Mouse (Mus musculus) kidney, postnatal 0 days (tissue): ENCODE measurements at regions not wholly inside any gene's neighbourhood (a gene's known extent, or its start where the extent isn't known, plus 50 kb on each side); places are given as distances from the start of the nearest gene placed in this dataset.

ENCODE experiments used
- ATAC-seq: fragments of 200-750 bp; cut with Nextera tagmentation; replicated peaks from 2 replicates; pipeline ENCODE4 v1.8.0; 2017; ENCODE audit warnings: low read depth, moderate number of reproducible peaks, moderate TSS enrichment, moderate library complexity; ENCODE audit not compliant: low FRiP score
- DNase-seq: peaks from one replicate; pipeline ENCODE4 v3.0.0-alpha.2; 2016; ENCODE audit warnings: low spot score
- H3K27ac ChIP-seq: fragments of 300-500 bp; sonication (generic); 2 replicates; pipeline ENCODE4 v1.5.1; 2014; ENCODE audit warnings: mild to moderate bottlenecking
- H3K27me3 ChIP-seq: fragments of 300-500 bp; sonication (generic); 2 replicates; pipeline ENCODE4 v1.6.1; 2014; ENCODE audit warnings: low read length, mixed read lengths; ENCODE audit not compliant: insufficient read depth
- H3K36me3 ChIP-seq: fragments of 300-500 bp; sonication (generic); 2 replicates; pipeline ENCODE4 v1.6.1; 2014; ENCODE audit warnings: low read length, mixed read lengths; ENCODE audit not compliant: insufficient read depth
- H3K4me1 ChIP-seq: fragments of 300-500 bp; sonication (generic); replicated peaks from 2 replicates; pipeline ENCODE4 v1.6.1; 2014; ENCODE audit warnings: antibody characterized with exemption, low read length, mixed read lengths; ENCODE audit not compliant: insufficient read depth
- H3K4me2 ChIP-seq: fragments of 300-500 bp; sonication (generic); 2 replicates; pipeline ENCODE4 v1.6.1; 2014; ENCODE audit warnings: mild to moderate bottlenecking, low read length, moderate library complexity, mixed read lengths
- H3K4me3 ChIP-seq: fragments of 300-500 bp; sonication (generic); replicated peaks from 2 replicates; pipeline ENCODE4 v1.5.1; 2014; ENCODE audit warnings: low read depth, low read length
- H3K9ac ChIP-seq: fragments of 300-500 bp; sonication (generic); 2 replicates; pipeline ENCODE4 v1.6.1; 2014; ENCODE audit warnings: low read depth, low read length
- H3K9me3 ChIP-seq: fragments of 300-500 bp; sonication (generic); replicated peaks from 2 replicates; pipeline ENCODE4 v1.6.1; 2016; ENCODE audit warnings: low read length, inconsistent platforms, mixed read lengths
- CTCF ChIP-seq: IDR thresholded peaks from 2 replicates; pipeline ENCODE4 v1.5.1; 2016; ENCODE audit warnings: antibody characterized with exemption, low read depth, mild to moderate bottlenecking, moderate library complexity
- WGBS: fragments of 180-500 bp; shearing (Covaris S2); extraction: QIAGEN DNeasy Blood & Tissue Kit; methylation state at CpG from one replicate; pipeline ENCODE4 v1.1.7; 2014; 5-methylcytosine and 5-hydroxymethylcytosine counted together

DNA sequence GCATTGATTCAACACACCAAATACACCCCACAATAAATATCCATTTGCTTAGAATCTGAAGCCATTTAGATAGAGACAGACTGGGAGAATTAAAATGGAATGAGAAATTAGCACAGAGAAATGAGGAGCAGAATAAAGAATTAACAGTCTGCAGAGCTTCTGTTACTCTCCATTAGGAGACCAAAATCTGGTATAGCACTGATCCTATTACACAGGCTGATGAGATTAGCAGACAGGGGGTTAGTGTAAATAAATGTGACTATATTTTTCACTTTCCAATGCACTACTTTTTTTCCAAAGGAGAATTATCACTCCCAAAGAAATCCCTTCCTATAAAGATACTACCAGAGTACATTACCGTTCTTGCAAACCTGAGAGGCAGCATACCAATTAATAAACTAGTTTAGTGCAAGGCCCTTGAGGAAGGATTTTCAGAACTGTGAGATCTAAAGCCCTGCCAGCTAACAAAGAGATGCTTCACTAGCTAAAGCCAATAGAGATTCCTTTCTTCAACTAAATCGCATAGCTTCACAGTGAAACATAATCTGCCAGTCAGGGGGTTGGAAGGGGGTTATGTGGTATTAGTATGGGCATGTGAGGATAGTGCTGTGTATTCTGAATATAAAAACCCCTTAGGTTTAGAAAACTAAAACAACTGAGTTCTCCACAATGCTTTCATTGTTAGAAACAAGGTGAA is 557.7 kb downstream of the Gm6760 start:
- H3K4me1 ChIP-seq, result no peaks in the 10 kb centered on the region
- no peaks in the 10 kb centered on the region for H3K27me3 ChIP-seq
- no peak overlapping the region for H3K4me3 ChIP-seq
- no peaks in the 10 kb centered on the region for H3K36me3 ChIP-seq
- no peaks in the 10 kb centered on the region for H3K9me3 ChIP-seq
- ATAC-seq (no peak), DNase-seq (peak; percentile 1)
- WGBS, result 69% methylated on average over 2 of the region's 2 CpGs
- no peak overlapping the region for H3K4me2 ChIP-seq
- TF ChIP-seq CTCF, result no peak
- no peak overlapping the region for H3K9ac ChIP-seq
- H3K27ac ChIP-seq, result no peak overlapping the region
